Mouse (Mus musculus): ENCODE data around the gene Amelx.

Amelx gene

GRCm38 (mm10) chrX:169187100-169187499 lies at the start of gene Amelx:
Amelx (minus strand) TSS chrX:169187200.
- no peak for DNase-seq

GRCm38 (mm10) chrX:169222357-169223062 lies 35.5 kb upstream of the Amelx start:
- DNase-seq = no peak

- DNase-seq = no peak
These were observed 33.1 kb upstream of the Amelx start for GRCm38 (mm10) chrX:169220064-169220463.

- DNase-seq = no peak
These were observed 23.0 kb upstream of the Amelx start for GRCm38 (mm10) chrX:169210019-169210418.

GRCm38 (mm10) chrX:169178634-169179033 lies 8.4 kb downstream of the Amelx start:
- no peak for DNase-seq

GRCm38 (mm10) chrX:169173796-169174195 lies 13.2 kb downstream of the Amelx start:
- DNase-seq = peak; percentile 8

- DNase-seq = no peak
These were observed 16.0 kb downstream of the Amelx start for GRCm38 (mm10) chrX:169170981-169171380.

- no peak for DNase-seq
These were observed 28.6 kb downstream of the Amelx start for GRCm38 (mm10) chrX:169158385-169158784.

- no peak for DNase-seq
These were observed 33.2 kb downstream of the Amelx start for GRCm38 (mm10) chrX:169153805-169154204.

- no peak for DNase-seq
These were observed 46.5 kb downstream of the Amelx start for GRCm38 (mm10) chrX:169140467-169140866.

- DNase-seq = no peak
These were observed 47.2 kb downstream of the Amelx start for GRCm38 (mm10) chrX:169139758-169140157.

Data from kidney, adult 9 months (tissue).